Mouse (Mus musculus) right cerebral cortex, postnatal 36 days (tissue): ENCODE data around the gene Olfr486.
"Not testable (repeated sequence)": the region's sequence is repeated elsewhere in the genome, so short reads cannot be mapped to it uniquely, and the experiment has no call there.

Experiments
- DNase-seq, 2 experiments: peaks; one replicate each; pipeline ENCODE4 v3.0.0; 2022; ENCODE audit warnings: low spot score in 2 of 2, mixed read lengths in 1 of 2

Olfr486 gene

GRCm38 (mm10) chr7:108172642-108173041, at the start of gene Olfr486:
Gene Olfr486, minus strand, starts transcription at chr7:108172742.
- not testable (repeated sequence) for DNase-seq

- not testable (repeated sequence) for DNase-seq
Observed at GRCm38 (mm10) chr7:108214536-108214935, 42.0 kb upstream of the Olfr486 start, which contains the start of gene Olfr487. Gene Olfr487, minus strand, starts transcription at chr7:108214636.

- no peak for DNase-seq
Observed at GRCm38 (mm10) chr7:108196938-108197337, 24.4 kb upstream of the Olfr486 start.

- DNase-seq, result not testable (repeated sequence)
Observed at GRCm38 (mm10) chr7:108196337-108196736, 23.8 kb upstream of the Olfr486 start.

- not testable (repeated sequence) for DNase-seq
Observed at GRCm38 (mm10) chr7:108192714-108193113, 20.2 kb upstream of the Olfr486 start.

- not testable (repeated sequence) for DNase-seq
Observed at GRCm38 (mm10) chr7:108191196-108191595, 18.7 kb upstream of the Olfr486 start.

GRCm38 (mm10) chr7:108185237-108185636, 12.7 kb upstream of the Olfr486 start:
- DNase-seq, result not testable (repeated sequence)

- not testable (repeated sequence) for DNase-seq
Observed at GRCm38 (mm10) chr7:108184401-108184800, 11.9 kb upstream of the Olfr486 start.

GRCm38 (mm10) chr7:108159771-108160170, 12.8 kb downstream of the Olfr486 start, which contains the start of gene Olfr485:
Gene Olfr485, minus strand, starts transcription at chr7:108159871.
- no peak for DNase-seq

GRCm38 (mm10) chr7:108127349-108127748, 45.2 kb downstream of the Olfr486 start, which contains the start of gene Olfr484:
Gene Olfr484, minus strand, starts transcription at chr7:108127449.
- DNase-seq, result no peak
